Mouse (Mus musculus) hindbrain, embryonic 16.5 days (tissue): Measurements from ENCODE around the gene Zfhx2. TPM values are rescaled to one million over a fixed set of nuclear protein-coding genes. Genes with fewer than 3 reads are reported as not detected.
"Not testable (repeated sequence)": the region's sequence is repeated elsewhere in the genome, so short reads cannot be mapped to it uniquely, and the experiment has no call there.

Source experiments
- ATAC-seq: fragments of 200-750 bp; cut with Nextera tagmentation; 2 replicates; pipeline ENCODE4 v1.8.0; 2017; ENCODE audit warnings: moderate TSS enrichment, moderate library complexity
- H3K27ac ChIP-seq: fragments of 300-500 bp; sonication (generic); 2 replicates; pipeline ENCODE4 v1.5.1; 2014; ENCODE audit warnings: low read depth, mild to moderate bottlenecking, control low read depth, low read length, moderate library complexity
- H3K27me3 ChIP-seq: fragments of 300-500 bp; sonication (generic); replicated peaks from 2 replicates; pipeline ENCODE4 v1.6.1; 2014; ENCODE audit warnings: low read length; ENCODE audit not compliant: control insufficient read depth, insufficient read depth
- H3K36me3 ChIP-seq: fragments of 300-500 bp; sonication (generic); 2 replicates; pipeline ENCODE4 v1.6.1; 2014; ENCODE audit warnings: mild to moderate bottlenecking, low read length, moderate library complexity, mixed read lengths; ENCODE audit not compliant: control insufficient read depth, insufficient read depth
- H3K4me1 ChIP-seq: fragments of 300-500 bp; sonication (generic); 2 replicates; pipeline ENCODE4 v1.6.1; 2014; ENCODE audit warnings: low read depth, low read length; ENCODE audit not compliant: control insufficient read depth, insufficient read depth
- H3K4me2 ChIP-seq: fragments of 300-500 bp; sonication (generic); 2 replicates; pipeline ENCODE4 v1.6.1; 2014; ENCODE audit warnings: mild to moderate bottlenecking, low read length, control low read depth, moderate library complexity
- H3K4me3 ChIP-seq: fragments of 300-500 bp; sonication (generic); 2 replicates; pipeline ENCODE4 v1.5.1; 2014; ENCODE audit warnings: mild to moderate bottlenecking, low read length, control low read depth, moderate library complexity
- H3K9ac ChIP-seq: fragments of 300-500 bp; sonication (generic); 2 replicates; pipeline ENCODE4 v1.6.1; 2014; ENCODE audit warnings: low read depth, mild to moderate bottlenecking, control low read depth, low read length, moderate library complexity
- H3K9me3 ChIP-seq: fragments of 300-500 bp; sonication (generic); 2 replicates; pipeline ENCODE4 v1.6.1; 2014; ENCODE audit warnings: mild to moderate bottlenecking, low read length, moderate library complexity; ENCODE audit not compliant: control insufficient read depth
- WGBS: fragments of 180-500 bp; shearing (Covaris S2); extraction: QIAGEN DNeasy Blood & Tissue Kit; methylation state at CpG from one replicate; pipeline ENCODE4 v1.1.7; 2014; 5-methylcytosine and 5-hydroxymethylcytosine counted together
- polyA plus RNA-seq: library from polyadenylated mRNA; unstranded; fragments of >200 nt; fragmentation: Nextera tagmentation; extraction: Ambion mirVana; gene quantifications from 2 replicates; pipeline ENCODE4 v1.2.1, GENCODE M21; 2015

The Zfhx2 gene
- polyA plus RNA-seq, 1 experiment from 2014 or later, result 18.4 TPM

- H3K4me2 ChIP-seq, ATAC-seq, H3K9ac ChIP-seq, H3K4me3 ChIP-seq, H3K27ac ChIP-seq, H3K9me3 ChIP-seq, H3K36me3 ChIP-seq, H3K27me3 ChIP-seq, H3K4me1 ChIP-seq: not testable (repeated sequence)
- no CpG with 5 or more reads among the region's 2 CpGs for WGBS
Observed at GRCm38 (mm10) chr14:55043694-55044093, 48.4 kb downstream of the Zfhx2 start.

- Histone ChIP-seq H3K36me3 (no peaks in the 10 kb centered on the region), H3K27ac (no peak overlapping the region), H3K4me3 (no peak overlapping the region; the same call in 1 of the 2 replicates), H3K9ac (peak overlapping the region; percentile 39; the same call in 1 of the 2 replicates), H3K4me2 (peak overlapping the region; percentile 46), H3K9me3 (no peaks in the 10 kb centered on the region), H3K27me3 (no peaks in the 10 kb centered on the region), H3K4me1 (peaks cover 23% of the 10 kb centered on the region)
- 9% methylated on average over 19 of the region's 19 CpGs for WGBS
- ATAC-seq, result no peak
Observed at GRCm38 (mm10) chr14:55032695-55033225, 59.4 kb downstream of the Zfhx2 start.

DNA sequence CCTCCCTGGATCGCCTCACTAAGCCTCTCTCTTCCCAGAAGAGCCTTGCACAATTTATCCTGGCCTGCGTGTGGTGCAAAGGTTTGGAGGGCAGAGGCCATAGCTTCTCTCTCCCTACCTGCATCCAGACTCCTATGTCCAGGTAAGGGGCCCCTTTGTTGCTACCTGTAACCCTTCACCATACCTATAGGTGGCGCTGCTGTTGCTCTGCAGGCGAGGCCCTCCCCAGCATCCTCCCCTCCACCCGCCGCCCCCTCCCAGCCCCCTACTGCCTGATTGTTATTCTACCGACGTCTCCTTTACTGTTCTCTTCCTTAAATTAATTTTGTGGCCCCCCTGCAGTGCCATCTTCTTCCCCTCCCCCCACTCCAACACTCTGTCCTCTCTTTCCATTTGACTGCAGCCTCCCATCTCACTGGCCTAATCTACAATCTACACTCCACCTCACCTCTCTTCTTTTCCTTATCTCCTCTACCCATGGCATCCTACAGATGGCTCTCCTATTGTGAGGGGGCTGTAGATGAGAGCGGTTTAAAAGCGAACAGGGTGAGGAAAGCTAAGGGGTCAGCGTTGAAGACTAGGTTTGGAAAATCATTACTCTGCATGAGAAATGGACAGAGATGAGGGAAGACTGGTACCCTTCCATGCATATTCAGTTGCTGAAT lies 63.0 kb downstream of the Zfhx2 start:
- ATAC-seq, result peak; percentile 26
- H3K9me3 ChIP-seq, result no peaks in the 10 kb centered on the region
- peak overlapping the region; percentile 88 for H3K27ac ChIP-seq
- WGBS, result 6% methylated on average over 11 of the region's 11 CpGs
- no peak overlapping the region for H3K4me3 ChIP-seq
- H3K36me3 ChIP-seq, result peaks cover 3% of the 10 kb centered on the region; the same call in 1 of the 2 replicates
- H3K9ac ChIP-seq, result no peak overlapping the region; the same call in 1 of the 2 replicates
- H3K4me1 ChIP-seq, result peaks cover 28% of the 10 kb centered on the region
- H3K27me3 ChIP-seq, result no peaks in the 10 kb centered on the region
- peak overlapping the region; percentile 2; the same call in 1 of the 2 replicates for H3K4me2 ChIP-seq

DNA sequence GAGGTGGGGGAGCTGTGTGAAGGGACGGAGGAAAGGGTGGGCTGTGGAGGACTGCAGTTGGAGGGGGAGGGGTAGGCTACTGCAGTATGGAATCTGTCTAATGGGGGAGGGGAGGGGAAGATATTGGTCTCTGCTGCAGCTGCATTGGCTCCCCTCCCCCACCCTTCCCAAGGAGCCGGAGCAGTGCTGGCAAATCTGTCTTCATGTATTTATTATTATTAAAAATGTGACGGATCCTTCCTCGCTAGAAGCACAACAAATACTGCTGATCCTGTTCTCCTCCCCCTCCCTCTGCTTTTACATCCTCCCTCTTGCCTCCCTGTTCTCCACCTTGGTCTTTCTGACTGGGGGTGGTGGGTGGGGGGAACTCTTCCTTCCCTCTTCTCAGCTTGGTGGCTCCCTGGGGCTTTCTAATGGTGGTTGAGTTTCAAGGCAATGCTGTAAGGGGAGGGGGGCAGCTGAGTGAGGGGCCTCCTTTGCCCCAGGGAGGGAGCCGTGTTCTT lies 63.7 kb downstream of the Zfhx2 start:
- Histone ChIP-seq H3K9me3 (no peaks in the 10 kb centered on the region), H3K27ac (peak overlapping the region; percentile 88), H3K4me3 (no peak overlapping the region), H3K36me3 (peaks cover 3% of the 10 kb centered on the region; the same call in 1 of the 2 replicates), H3K9ac (peak overlapping the region; percentile 41; the same call in 1 of the 2 replicates), H3K27me3 (no peaks in the 10 kb centered on the region), H3K4me2 (peak overlapping the region; percentile 45), H3K4me1 (peaks cover 28% of the 10 kb centered on the region)
- peak; percentile 77 for ATAC-seq
- 9% methylated on average over 5 of the region's 5 CpGs for WGBS

DNA sequence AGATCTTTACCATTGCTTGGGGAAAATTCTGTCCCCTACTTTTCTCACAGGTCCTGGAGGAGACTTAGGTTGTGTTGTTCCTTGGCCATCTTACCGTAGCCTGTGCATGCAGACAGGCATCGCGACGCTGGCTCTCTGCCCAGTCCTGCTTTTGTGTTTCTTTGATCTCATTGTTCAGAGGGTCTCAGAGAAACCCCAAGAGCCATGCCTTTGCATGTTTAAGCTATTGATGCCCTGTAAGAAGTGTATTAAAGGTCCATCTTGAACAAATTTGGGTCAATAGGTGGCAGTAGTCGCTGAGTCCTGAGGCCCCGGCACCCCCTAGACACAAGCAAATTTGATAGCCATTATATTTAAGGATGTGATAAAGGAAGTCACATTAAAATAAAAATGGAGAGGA lies 64.5 kb downstream of the Zfhx2 start:
- Histone ChIP-seq H3K4me2 (peak overlapping the region; percentile 14; the same call in 1 of the 2 replicates), H3K9ac (no peak overlapping the region), H3K4me3 (no peak overlapping the region), H3K4me1 (peaks cover 23% of the 10 kb centered on the region), H3K27ac (peak overlapping the region; percentile 88), H3K9me3 (no peaks in the 10 kb centered on the region), H3K36me3 (peaks cover 7% of the 10 kb centered on the region; the same call in 1 of the 2 replicates), H3K27me3 (no peaks in the 10 kb centered on the region)
- 2% methylated on average over 6 of the region's 6 CpGs for WGBS
- ATAC-seq, result peak; percentile 19

DNA sequence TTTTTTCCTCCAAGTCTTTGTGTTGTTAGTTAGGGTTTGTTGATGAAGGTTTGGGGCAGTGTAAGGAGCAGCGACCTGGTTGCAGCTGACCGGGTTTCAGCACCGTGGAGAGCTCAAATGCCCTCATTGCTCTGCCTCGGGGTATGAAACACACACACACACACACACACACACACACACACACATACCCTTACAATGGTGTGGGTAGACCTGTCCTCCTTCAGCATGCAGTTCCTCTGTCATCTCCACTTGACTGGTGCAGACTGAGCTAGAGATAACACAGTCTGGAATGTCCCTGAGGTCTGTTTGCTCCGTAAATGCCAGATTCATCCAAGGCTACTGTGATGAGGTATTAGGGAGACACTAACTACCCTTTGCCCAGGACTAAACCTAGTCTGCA lies 64.9 kb downstream of the Zfhx2 start:
- H3K36me3 ChIP-seq, result peaks cover 11% of the 10 kb centered on the region
- no peak overlapping the region for H3K4me2 ChIP-seq
- peak overlapping the region; percentile 88 for H3K27ac ChIP-seq
- no peaks in the 10 kb centered on the region for H3K9me3 ChIP-seq
- WGBS, result 8% methylated on average over 5 of the region's 5 CpGs
- ATAC-seq, result no peak; the same call in 1 of the 2 replicates
- no peaks in the 10 kb centered on the region for H3K27me3 ChIP-seq
- peaks cover 22% of the 10 kb centered on the region for H3K4me1 ChIP-seq
- no peak overlapping the region for H3K4me3 ChIP-seq
- H3K9ac ChIP-seq, result no peak overlapping the region

DNA sequence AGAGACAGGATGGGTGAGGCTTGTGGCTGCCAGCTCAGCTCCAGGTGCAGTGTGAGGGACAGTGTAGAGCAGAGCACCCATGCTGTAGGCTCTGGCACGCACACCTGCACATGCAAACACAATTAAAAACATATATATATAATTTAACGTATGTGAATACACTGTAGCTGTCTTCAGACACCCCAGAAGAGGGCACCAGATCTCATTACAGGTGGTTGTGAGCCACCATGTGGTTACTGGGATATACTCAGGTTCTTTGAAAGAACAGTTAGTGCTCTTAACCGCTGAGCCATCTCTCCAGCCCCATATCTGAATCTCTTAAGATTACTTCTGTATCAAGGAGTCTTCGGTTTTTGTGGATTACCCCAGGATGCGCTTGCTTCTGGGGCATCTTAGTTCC lies 66.6 kb downstream of the Zfhx2 start:
- Histone ChIP-seq H3K9me3 (no peaks in the 10 kb centered on the region), H3K4me3 (no peak overlapping the region), H3K9ac (no peak overlapping the region), H3K4me1 (peaks cover 22% of the 10 kb centered on the region), H3K27me3 (no peaks in the 10 kb centered on the region), H3K36me3 (peaks cover 19% of the 10 kb centered on the region), H3K4me2 (no peak overlapping the region), H3K27ac (no peak overlapping the region)
- 81% methylated on average over 5 of the region's 5 CpGs for WGBS
- no peak for ATAC-seq

DNA sequence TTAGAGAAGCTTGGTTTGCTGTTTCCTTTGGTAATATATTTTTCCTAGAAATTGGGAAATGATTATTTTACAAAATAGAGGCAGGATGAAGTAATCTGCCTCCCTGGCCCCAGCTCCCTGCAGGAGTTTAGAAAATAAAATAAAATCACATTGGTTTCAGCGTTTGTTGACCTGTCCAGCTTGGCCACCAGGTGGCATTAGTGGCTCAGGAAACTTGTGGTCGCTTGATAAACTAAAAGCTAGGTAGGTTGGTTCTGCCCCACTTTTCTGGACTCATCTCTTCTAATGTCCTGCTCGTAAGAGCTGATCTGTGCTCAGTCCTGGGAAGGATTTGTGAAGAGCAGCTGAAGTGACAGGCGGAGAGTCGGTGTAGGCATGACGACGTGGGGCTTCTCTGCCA lies 67.9 kb downstream of the Zfhx2 start:
- ATAC-seq, result peak; percentile 15; the same call in 1 of the 2 replicates
- Histone ChIP-seq H3K36me3 (peaks cover 19% of the 10 kb centered on the region), H3K4me3 (no peak overlapping the region), H3K9me3 (no peaks in the 10 kb centered on the region), H3K4me1 (peaks cover 19% of the 10 kb centered on the region), H3K4me2 (no peak overlapping the region), H3K9ac (no peak overlapping the region), H3K27me3 (no peaks in the 10 kb centered on the region), H3K27ac (no peak overlapping the region)
- 60% methylated on average over 7 of the region's 7 CpGs for whole genome bisulfite sequencing

GRCm38 (mm10) chr14:55023011-55023410 lies 69.1 kb downstream of the Zfhx2 start:
- Histone ChIP-seq H3K36me3 (peaks cover 19% of the 10 kb centered on the region), H3K4me3 (no peak overlapping the region), H3K4me1 (peaks cover 7% of the 10 kb centered on the region; the same call in 1 of the 2 replicates), H3K4me2 (no peak overlapping the region), H3K9me3 (no peaks in the 10 kb centered on the region), H3K27ac (no peak overlapping the region), H3K9ac (no peak overlapping the region), H3K27me3 (no peaks in the 10 kb centered on the region)
- ATAC-seq, result no peak
- WGBS, result 94% methylated on average over 15 of the region's 15 CpGs
